Mouse (Mus musculus): ENCODE results near the gene Olfr516.

Olfr516 gene

DNA sequence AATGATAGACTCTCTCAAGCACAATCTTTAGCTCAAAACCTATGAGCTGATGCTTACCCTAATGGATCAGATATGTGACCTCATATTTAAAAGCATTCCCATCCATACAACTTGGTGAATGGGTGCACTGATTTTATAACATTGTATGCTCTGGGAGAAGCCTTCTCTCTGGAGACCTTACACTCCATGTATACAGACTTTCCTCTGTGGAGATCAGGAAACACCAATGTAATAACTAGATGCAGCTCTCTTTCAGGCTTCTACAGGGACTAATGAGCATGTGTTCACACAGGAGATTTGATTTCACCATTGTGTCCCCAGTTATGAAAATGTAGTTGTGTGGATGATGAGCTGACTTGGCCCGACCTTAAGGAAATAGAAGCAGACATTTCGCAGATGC is at the start of gene Olfr516:
Gene Olfr516, minus strand, starts transcription at position 101 of the 400 bp plus-strand sequence.
- DNase-seq (ENCODE audit: low spot score), result no peak

- DNase-seq (ENCODE audit: low spot score), result no peak
Observed at GRCm38 (mm10) chr7:108894320-108894719, 44.0 kb upstream of the Olfr516 start, which contains the start of gene Olfr519. Olfr519 (minus strand) TSS chr7:108894420.

- DNase-seq (ENCODE audit: low spot score), result no peak
Observed at GRCm38 (mm10) chr7:108884906-108885305, 34.6 kb upstream of the Olfr516 start, which contains the start of gene Olfr518. Olfr518 (minus strand) TSS chr7:108885006.

DNA sequence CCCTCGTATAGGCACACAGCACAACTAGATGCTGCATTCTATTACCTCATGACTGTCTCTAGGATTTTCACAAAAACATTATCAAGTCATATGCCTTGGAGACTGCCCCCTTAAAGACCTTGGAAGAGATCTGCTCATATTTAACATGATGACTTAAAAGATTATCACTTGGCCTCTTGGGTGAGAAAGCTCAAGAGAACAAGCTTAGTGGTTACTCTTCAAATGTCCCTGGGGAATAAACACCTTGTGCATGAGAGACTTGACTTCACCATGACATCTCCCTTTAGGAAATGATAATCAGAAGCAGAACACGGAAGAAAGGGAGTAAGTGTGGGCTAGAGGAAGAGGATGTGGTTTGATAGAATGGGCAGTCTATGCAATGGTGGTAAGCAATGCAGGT is 21.9 kb upstream of the Olfr516 start, which contains the start of gene Olfr517:
Gene Olfr517, minus strand, starts transcription at position 101 of the 400 bp plus-strand sequence.
- no peak for DNase-seq (ENCODE audit: low spot score)

DNA sequence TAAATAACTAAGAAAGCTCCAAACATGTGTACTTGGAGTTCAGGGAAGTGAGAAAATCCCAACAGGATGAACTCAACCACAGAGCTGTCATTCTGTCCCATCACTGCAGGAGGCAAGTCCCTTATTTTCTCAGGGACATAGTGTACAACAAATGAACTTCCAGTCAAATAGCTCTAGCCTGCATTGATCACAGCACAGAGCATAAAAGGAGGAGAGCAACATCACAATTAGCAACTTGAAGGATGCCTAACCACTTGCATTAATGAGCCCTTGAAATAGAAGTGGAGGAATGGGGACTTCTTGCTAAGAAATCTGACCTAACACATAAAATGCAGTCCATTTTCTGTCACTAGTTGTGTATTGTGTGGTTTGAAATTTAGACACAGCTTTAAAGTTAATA is 24.4 kb downstream of the Olfr516 start, which contains the start of gene Olfr514:
Gene Olfr514, minus strand, starts transcription at position 101 of the 400 bp plus-strand sequence.
- no peak for DNase-seq (ENCODE audit: low spot score)

DNA sequence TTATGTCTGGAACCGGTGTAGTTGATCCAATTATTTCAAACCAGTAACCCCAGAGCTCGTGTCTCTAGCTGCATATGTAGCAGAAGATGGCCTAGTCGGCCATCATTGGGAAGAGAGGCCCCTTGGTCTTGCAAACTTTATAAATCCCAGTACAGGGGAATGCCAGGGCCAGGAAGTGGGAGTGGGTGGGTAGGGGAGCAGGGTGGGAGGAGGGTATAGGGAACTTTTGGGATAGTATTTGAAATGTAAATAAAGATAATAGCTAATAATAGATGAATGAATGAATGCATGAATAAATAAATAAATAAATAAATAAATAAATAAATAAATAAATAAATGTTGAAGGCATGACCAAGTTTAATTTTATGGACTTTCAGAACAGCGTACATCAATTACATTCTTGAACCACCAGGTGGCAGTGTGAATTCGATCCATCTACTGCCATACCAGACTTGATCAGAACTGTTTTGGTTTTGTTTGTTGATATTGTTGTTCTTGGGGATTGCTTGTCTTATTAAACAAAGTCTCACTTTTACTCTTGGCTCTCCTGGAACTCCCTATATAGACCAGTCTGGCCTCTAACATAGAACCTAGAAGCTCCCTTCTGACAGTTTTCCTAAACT is 35.6 kb downstream of the Olfr516 start:
- peak; percentile 78 for DNase-seq (ENCODE audit: low spot score)

DNA sequence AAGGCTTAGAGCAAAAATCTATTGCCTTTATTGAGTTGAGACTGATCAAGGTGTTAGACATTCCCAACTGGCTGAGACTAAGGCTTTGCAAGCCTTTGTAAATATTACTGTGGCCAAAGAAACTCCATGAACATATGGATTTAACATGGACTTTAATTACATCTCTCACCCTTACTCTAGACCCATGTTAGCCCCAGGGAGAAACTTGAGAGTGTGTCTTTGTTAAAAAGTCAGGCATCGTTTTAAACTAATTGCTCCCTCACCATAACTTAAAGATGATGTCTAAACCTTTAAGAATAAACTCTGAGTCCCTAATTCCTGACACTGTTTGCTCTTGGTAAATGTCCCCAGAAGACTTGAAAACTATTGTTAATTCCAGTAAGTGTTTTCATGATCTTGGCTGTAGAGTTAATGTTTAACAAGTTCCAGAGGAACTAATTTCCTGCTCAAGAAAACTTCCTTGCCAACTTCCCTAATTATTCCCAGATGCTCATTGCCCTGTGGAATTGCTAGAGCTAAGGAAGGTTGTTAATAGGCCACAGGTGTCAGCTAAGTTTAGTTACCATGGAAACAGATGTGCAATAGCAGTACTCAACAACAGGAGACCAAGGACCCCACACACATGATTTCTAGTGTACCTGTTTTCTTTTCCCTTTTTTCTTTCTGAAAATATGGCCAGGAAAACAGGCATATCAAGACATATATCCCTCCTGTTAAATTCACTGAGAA is 53.0 kb downstream of the Olfr516 start:
- DNase-seq (ENCODE audit: low spot score), result peak; percentile 81

Data from embryo, embryonic 10.5 days (tissue).